Mouse (Mus musculus) neural tube, embryonic 15.5 days (tissue): ENCODE data around the gene S100a9. TPM values are rescaled to one million over a fixed set of nuclear protein-coding genes. Genes with fewer than 3 reads are reported as not detected.

Experiments used
- ATAC-seq: fragments of 200-750 bp; cut with Nextera tagmentation; 2 replicates; pipeline ENCODE4 v1.8.0; 2017; ENCODE audit warnings: mild to moderate bottlenecking, moderate TSS enrichment, moderate library complexity; ENCODE audit not compliant: low FRiP score
- H3K27ac ChIP-seq: fragments of 300-500 bp; sonication (generic); replicated peaks from 2 replicates; pipeline ENCODE4 v1.5.1; 2015; ENCODE audit warnings: mild to moderate bottlenecking, inconsistent platforms
- H3K27me3 ChIP-seq: fragments of 300-500 bp; sonication (generic); replicated peaks from 2 replicates; pipeline ENCODE4 v1.6.1; 2015; ENCODE audit warnings: inconsistent platforms
- H3K36me3 ChIP-seq: fragments of 300-500 bp; sonication (generic); 2 replicates; pipeline ENCODE4 v1.6.1; 2015; ENCODE audit warnings: inconsistent platforms
- H3K4me1 ChIP-seq: fragments of 300-500 bp; sonication (generic); 2 replicates; pipeline ENCODE4 v1.6.1; 2015; ENCODE audit warnings: inconsistent platforms
- H3K4me2 ChIP-seq: fragments of 300-500 bp; sonication (generic); 2 replicates; pipeline ENCODE4 v1.6.1; 2015; ENCODE audit warnings: inconsistent platforms, mild to moderate bottlenecking, moderate library complexity
- H3K4me3 ChIP-seq: fragments of 300-500 bp; sonication (generic); replicated peaks from 2 replicates; pipeline ENCODE4 v1.5.1; 2015; ENCODE audit warnings: mild to moderate bottlenecking, inconsistent platforms
- H3K9ac ChIP-seq: fragments of 300-500 bp; sonication (generic); replicated peaks from 2 replicates; pipeline ENCODE4 v1.6.1; 2015; ENCODE audit warnings: mild to moderate bottlenecking, inconsistent platforms
- H3K9me3 ChIP-seq: fragments of 300-500 bp; sonication (generic); replicated peaks from 2 replicates; pipeline ENCODE4 v1.6.1; 2016; ENCODE audit warnings: inconsistent platforms
- WGBS: fragments of 180-500 bp; shearing (Covaris S2); methylation state at CpG from one replicate; pipeline ENCODE4 v1.1.7; 2015; ENCODE audit warnings: mixed read lengths; 5-methylcytosine and 5-hydroxymethylcytosine counted together
- polyA plus RNA-seq: library from polyadenylated mRNA; unstranded; fragments of >200 nt; fragmentation: Nextera tagmentation; extraction: Ambion mirVana; gene quantifications from 2 replicates; pipeline ENCODE4 v1.2.1, GENCODE M21; 2015

Gene S100a9
- polyA plus RNA-seq, result 6.2 and 12.6 TPM in 2 replicates

- no peaks in the 10 kb centered on the region for H3K4me1 ChIP-seq
- no peak within 1 kb of the TSS for H3K27ac ChIP-seq
- H3K9me3 ChIP-seq, result no peaks in the 10 kb centered on the region
- H3K27me3 ChIP-seq, result no peaks in the 10 kb centered on the region
- no peak within 1 kb of the TSS for H3K4me2 ChIP-seq
- H3K36me3 ChIP-seq, result no peaks in the 10 kb centered on the region
- ATAC-seq, result no peak
- H3K4me3 ChIP-seq, result no peak within 1 kb of the TSS
- 77% methylated on average over 3 of the region's 3 CpGs for WGBS
- no peak within 1 kb of the TSS for H3K9ac ChIP-seq
Observed at GRCm38 (mm10) chr3:90695613-90696012, at the start of gene S100a9. TSS of gene S100a9 (minus strand) at chr3:90695721.

GRCm38 (mm10) chr3:90726606-90727005, 31.1 kb upstream of the S100a9 start, which contains the start of gene Pglyrp4:
TSS of gene Pglyrp4 (plus strand) at chr3:90726906.
- Histone ChIP-seq H3K9ac (no peak within 1 kb of the TSS), H3K4me1 (no peaks in the 10 kb centered on the region), H3K27me3 (no peaks in the 10 kb centered on the region), H3K4me2 (no peak within 1 kb of the TSS), H3K4me3 (no peak within 1 kb of the TSS), H3K36me3 (no peaks in the 10 kb centered on the region), H3K27ac (no peak within 1 kb of the TSS), H3K9me3 (no peaks in the 10 kb centered on the region)
- WGBS, result 88% methylated on average over 3 of the region's 3 CpGs
- no peak for ATAC-seq

- Histone ChIP-seq H3K4me1 (no peaks in the 10 kb centered on the region), H3K36me3 (no peaks in the 10 kb centered on the region), H3K27me3 (no peaks in the 10 kb centered on the region), H3K27ac (no peak overlapping the region), H3K9me3 (no peaks in the 10 kb centered on the region; the same call in 1 of the 2 replicates), H3K4me3 (no peak overlapping the region), H3K9ac (no peak overlapping the region), H3K4me2 (no peak overlapping the region)
- WGBS, result 46% methylated on average over 12 of the region's 12 CpGs
- no peak for ATAC-seq
Observed at GRCm38 (mm10) chr3:90709591-90710460, 14.3 kb upstream of the S100a9 start.

GRCm38 (mm10) chr3:90708523-90709202, 13.1 kb upstream of the S100a9 start:
- peak; percentile 57; the same call in 1 of the 2 replicates for ATAC-seq
- no peak overlapping the region for H3K27ac ChIP-seq
- no peaks in the 10 kb centered on the region; the same call in 1 of the 2 replicates for H3K9me3 ChIP-seq
- H3K4me3 ChIP-seq, result no peak overlapping the region
- no peak overlapping the region for H3K9ac ChIP-seq
- no peak overlapping the region for H3K4me2 ChIP-seq
- no peaks in the 10 kb centered on the region for H3K36me3 ChIP-seq
- no peaks in the 10 kb centered on the region for H3K27me3 ChIP-seq
- no peaks in the 10 kb centered on the region for H3K4me1 ChIP-seq
- WGBS, result 22% methylated on average over 4 of the region's 4 CpGs

GRCm38 (mm10) chr3:90702244-90702643, 6.7 kb upstream of the S100a9 start:
- 84% methylated on average over 2 of the region's 2 CpGs for WGBS
- Histone ChIP-seq H3K27ac (no peak overlapping the region), H3K27me3 (no peaks in the 10 kb centered on the region), H3K9me3 (no peaks in the 10 kb centered on the region; the same call in 1 of the 2 replicates), H3K4me2 (no peak overlapping the region), H3K36me3 (no peaks in the 10 kb centered on the region), H3K4me3 (no peak overlapping the region), H3K4me1 (no peaks in the 10 kb centered on the region), H3K9ac (no peak overlapping the region)
- no peak for ATAC-seq

- Histone ChIP-seq H3K4me2 (no peak overlapping the region), H3K4me1 (no peaks in the 10 kb centered on the region), H3K9ac (no peak overlapping the region), H3K36me3 (no peaks in the 10 kb centered on the region), H3K27me3 (no peaks in the 10 kb centered on the region), H3K27ac (no peak overlapping the region), H3K9me3 (no peaks in the 10 kb centered on the region), H3K4me3 (no peak overlapping the region)
- 85% methylated on average over 2 of the region's 2 CpGs for WGBS
- ATAC-seq, result no peak
Observed at GRCm38 (mm10) chr3:90693496-90693895, 2.0 kb downstream of the S100a9 start.

GRCm38 (mm10) chr3:90686835-90687234, 8.7 kb downstream of the S100a9 start:
- Histone ChIP-seq H3K27ac (no peak overlapping the region), H3K9ac (no peak overlapping the region), H3K4me2 (no peak overlapping the region), H3K36me3 (no peaks in the 10 kb centered on the region), H3K4me1 (no peaks in the 10 kb centered on the region), H3K9me3 (no peaks in the 10 kb centered on the region), H3K27me3 (no peaks in the 10 kb centered on the region), H3K4me3 (no peak overlapping the region)
- no peak for ATAC-seq
- 90% methylated on average over 2 of the region's 2 CpGs for WGBS

- WGBS, result 89% methylated on average over 3 of the region's 3 CpGs
- no peak overlapping the region for H3K4me2 ChIP-seq
- no peaks in the 10 kb centered on the region for H3K36me3 ChIP-seq
- H3K4me1 ChIP-seq, result no peaks in the 10 kb centered on the region
- H3K4me3 ChIP-seq, result no peak overlapping the region
- H3K9ac ChIP-seq, result no peak overlapping the region
- no peak for ATAC-seq
- no peak overlapping the region for H3K27ac ChIP-seq
- no peaks in the 10 kb centered on the region for H3K27me3 ChIP-seq
- H3K9me3 ChIP-seq, result no peaks in the 10 kb centered on the region
Observed at GRCm38 (mm10) chr3:90683929-90684328, 11.6 kb downstream of the S100a9 start.

- H3K27ac ChIP-seq, result no peak overlapping the region
- no peaks in the 10 kb centered on the region for H3K27me3 ChIP-seq
- no peaks in the 10 kb centered on the region for H3K36me3 ChIP-seq
- ATAC-seq, result no peak
- no peaks in the 10 kb centered on the region for H3K4me1 ChIP-seq
- WGBS, result 75% methylated on average over 3 of the region's 3 CpGs
- H3K9ac ChIP-seq, result no peak overlapping the region
- H3K9me3 ChIP-seq, result no peaks in the 10 kb centered on the region
- H3K4me2 ChIP-seq, result no peak overlapping the region
- H3K4me3 ChIP-seq, result no peak overlapping the region
Observed at GRCm38 (mm10) chr3:90678656-90679055, 16.9 kb downstream of the S100a9 start.

GRCm38 (mm10) chr3:90668846-90669245, 26.7 kb downstream of the S100a9 start, which contains the start of gene S100a8:
TSS of gene S100a8 (plus strand) at chr3:90668978.
- ATAC-seq, result no peak
- Histone ChIP-seq H3K27me3 (no peaks in the 10 kb centered on the region), H3K4me2 (no peak within 1 kb of the TSS), H3K4me3 (no peak within 1 kb of the TSS), H3K9ac (no peak within 1 kb of the TSS), H3K27ac (no peak within 1 kb of the TSS), H3K4me1 (no peaks in the 10 kb centered on the region), H3K9me3 (no peaks in the 10 kb centered on the region), H3K36me3 (no peaks in the 10 kb centered on the region)
- WGBS, result 71% methylated on average over 8 of the region's 8 CpGs

- no peak overlapping the region for H3K27ac ChIP-seq
- no peaks in the 10 kb centered on the region for H3K4me1 ChIP-seq
- H3K9ac ChIP-seq, result no peak overlapping the region
- H3K9me3 ChIP-seq, result no peaks in the 10 kb centered on the region; the same call in 1 of the 2 replicates
- H3K36me3 ChIP-seq, result no peaks in the 10 kb centered on the region
- no peak overlapping the region for H3K4me3 ChIP-seq
- H3K27me3 ChIP-seq, result no peaks in the 10 kb centered on the region
- H3K4me2 ChIP-seq, result no peak overlapping the region
- 94% methylated on average over 2 of the region's 2 CpGs for WGBS
- ATAC-seq, result no peak
Observed at GRCm38 (mm10) chr3:90664219-90664618, 31.3 kb downstream of the S100a9 start.
